Mouse (Mus musculus) layer of hippocampus, adult 11-12 months (tissue): Measurements from ENCODE around the gene Mrps7.

Source experiments
- DNase-seq: peaks from one replicate; pipeline ENCODE4 v3.0.0; 2022; ENCODE audit warnings: low spot score

Mrps7 gene

DNA sequence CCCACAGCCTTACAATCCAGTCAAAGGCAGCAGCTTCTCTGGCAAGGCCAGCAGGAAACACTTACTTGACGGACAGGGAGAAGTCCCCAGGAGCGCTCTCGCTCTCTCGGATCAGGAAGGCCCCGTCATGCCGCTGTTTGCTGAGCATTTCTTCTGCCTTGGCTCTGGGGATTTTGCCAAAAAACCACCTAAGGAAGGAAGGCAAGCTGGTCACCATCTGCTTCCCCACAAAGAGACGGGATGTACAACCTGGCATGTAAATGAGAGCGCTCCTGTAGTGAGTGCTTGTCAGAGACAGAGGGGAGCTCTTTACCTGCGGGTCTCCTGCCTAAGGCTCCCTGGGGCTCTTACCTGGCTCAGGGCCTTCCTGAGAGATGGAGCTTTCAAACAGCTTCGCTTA is 46.0 kb downstream of the Mrps7 start:
- DNase-seq: peak; percentile 63

- no peak for DNase-seq
These were observed 48.0 kb downstream of the Mrps7 start for GRCm38 (mm10) chr11:115651680-115652079.

- no peak for DNase-seq
These were observed 49.5 kb downstream of the Mrps7 start for GRCm38 (mm10) chr11:115653194-115653593.

DNA sequence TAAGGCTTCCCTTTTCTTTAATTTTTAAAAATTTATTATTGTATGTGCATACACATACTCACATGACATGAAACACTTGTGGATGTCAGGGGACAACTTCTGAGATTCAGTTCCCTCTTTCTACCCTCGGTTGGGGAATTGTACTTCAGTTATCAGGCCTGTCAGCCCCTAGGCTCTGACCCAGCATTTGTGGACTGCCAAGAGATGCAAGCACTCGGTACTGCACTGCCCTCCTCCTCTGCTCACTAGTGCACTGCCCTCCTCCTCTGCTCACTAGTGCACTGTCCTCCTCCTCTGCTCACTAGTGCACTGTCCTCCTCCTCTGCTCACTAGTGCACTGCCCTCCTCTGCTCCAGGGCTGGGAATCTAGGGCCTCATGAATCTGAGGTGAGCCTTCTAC is 50.4 kb downstream of the Mrps7 start:
- no peak for DNase-seq
